Mouse (Mus musculus) MEL (cell line): Measurements from ENCODE around the gene Fosl1. TPM values are rescaled to one million over a fixed set of nuclear protein-coding genes. Genes with fewer than 3 reads are reported as not detected.

Source experiments
- DNase-seq: peaks from one replicate; pipeline ENCODE4 v3.0.0; 2011; ENCODE audit warnings: low read depth, low spot score
- H3K27ac ChIP-seq: 2 replicates; pipeline ENCODE4 v1.5.1; 2012; ENCODE audit warnings: low read depth, mild to moderate bottlenecking, control low read depth, low read length, moderate library complexity; ENCODE audit not compliant: control insufficient read depth
- H3K27me3 ChIP-seq, 2 experiments: fragments of 150-350 bp in 1 of 2; sonication (generic) in 1 of 2; 2 replicates each; pipeline ENCODE4 v1.6.1; 2012; ENCODE audit warnings: low read length in 2 of 2, mild to moderate bottlenecking in 2 of 2, improper control_type of control experiment in 1 of 2, moderate library complexity in 1 of 2; ENCODE audit not compliant: insufficient read depth in 2 of 2, control insufficient read depth in 1 of 2
- H3K36me3 ChIP-seq, 2 experiments: 2 replicates each; pipeline ENCODE4 v1.6.1; 2012 to 2014; ENCODE audit warnings: low read length in 2 of 2, improper control_type of control experiment in 1 of 2, inconsistent platforms in 1 of 2, mild to moderate bottlenecking in 1 of 2; ENCODE audit not compliant: insufficient read depth in 2 of 2, control insufficient read depth in 1 of 2
- H3K4me1 ChIP-seq, 2 experiments: fragments of 150-350 bp in 1 of 2; sonication (generic) in 1 of 2; 2 replicates each; pipeline ENCODE4 v1.6.1; 2012; ENCODE audit warnings: low read length in 2 of 2, improper control_type of control experiment in 1 of 2, mild to moderate bottlenecking in 1 of 2; ENCODE audit not compliant: insufficient read depth in 2 of 2, control insufficient read depth in 1 of 2
- H3K4me3 ChIP-seq, 2 experiments: fragments of 150-350 bp in 1 of 2; sonication (generic) in 1 of 2; 2 replicates each; pipeline ENCODE4 v1.5.1; 2012; ENCODE audit warnings: low read depth in 2 of 2, low read length in 2 of 2, mild to moderate bottlenecking in 2 of 2, moderate library complexity in 2 of 2, control low read depth in 1 of 2, improper control_type of control experiment in 1 of 2; ENCODE audit not compliant: control insufficient read depth in 1 of 2, insufficient read depth in 1 of 2
- H3K79me2 ChIP-seq: 2 replicates; pipeline ENCODE4 v1.6.1; 2012; ENCODE audit warnings: mild to moderate bottlenecking, low read length, moderate library complexity; ENCODE audit not compliant: control insufficient read depth, poor library complexity, insufficient read depth
- H3K9ac ChIP-seq: 2 replicates; pipeline ENCODE4 v1.6.1; 2012; ENCODE audit warnings: low read depth, mild to moderate bottlenecking, control low read depth, low read length, moderate library complexity; ENCODE audit not compliant: control insufficient read depth, poor library complexity, severe bottlenecking
- H3K9me3 ChIP-seq: fragments of 150-350 bp; sonication (generic); replicated peaks from 2 replicates; pipeline ENCODE4 v1.6.1; 2012; ENCODE audit warnings: mild to moderate bottlenecking, low read length, improper control_type of control experiment, moderate library complexity; ENCODE audit not compliant: insufficient read depth
- CHD1 ChIP-seq: IDR thresholded peaks from 2 replicates; pipeline ENCODE4 v1.6.1; 2012; ENCODE audit warnings: low read depth, mild to moderate bottlenecking, inconsistent platforms, low read length, improper control_type of control experiment
- CTCF ChIP-seq, 3 experiments: IDR thresholded peaks in 2 of 3; conservative IDR thresholded peaks in 1 of 3; 2 replicates each; pipeline ENCODE4 v1.5.1; 2011 to 2012; ENCODE audit warnings: low read length in 3 of 3, low read depth in 2 of 3, mild to moderate bottlenecking in 2 of 3, improper control_type of control experiment in 1 of 3, inconsistent platforms in 1 of 3, mixed read lengths in 1 of 3, moderate library complexity in 1 of 3; ENCODE audit not compliant: control insufficient read depth in 1 of 3, insufficient read depth in 1 of 3, poor library complexity in 1 of 3, severe bottlenecking in 1 of 3
- EP300 ChIP-seq, 2 experiments: IDR thresholded peaks; 2 replicates each; pipeline ENCODE4 v1.6.1; 2011; ENCODE audit warnings: improper control_type of control experiment in 2 of 2, low read length in 2 of 2, low read depth in 1 of 2, mild to moderate bottlenecking in 1 of 2
- GABPA ChIP-seq: IDR thresholded peaks from 2 replicates; pipeline ENCODE4 v1.6.1; 2012; ENCODE audit warnings: low read depth, mild to moderate bottlenecking, inconsistent platforms, low read length, improper control_type of control experiment, moderate library complexity
- GATA1 ChIP-seq: IDR thresholded peaks from 2 replicates; pipeline ENCODE4 v1.6.1; 2011; ENCODE audit warnings: low read depth, low read length, improper control_type of control experiment
- JUND ChIP-seq: IDR thresholded peaks from 2 replicates; pipeline ENCODE4 v1.6.1; 2011; ENCODE audit warnings: low read depth, mild to moderate bottlenecking, improper control_type of control experiment, low read length
- MAFK ChIP-seq: IDR thresholded peaks from 2 replicates; pipeline ENCODE4 v1.6.1; 2011; ENCODE audit warnings: low read depth, mild to moderate bottlenecking, low read length, improper control_type of control experiment, borderline replicate concordance
- MAZ ChIP-seq: IDR thresholded peaks from 2 replicates; pipeline ENCODE4 v1.6.1; 2012; ENCODE audit warnings: low read depth, mild to moderate bottlenecking, inconsistent platforms, low read length, improper control_type of control experiment
- MXI1 ChIP-seq: IDR thresholded peaks from 2 replicates; pipeline ENCODE4 v1.6.1; 2011; ENCODE audit warnings: mild to moderate bottlenecking, low read depth, low read length, improper control_type of control experiment
- NELFE ChIP-seq: IDR thresholded peaks from 2 replicates; pipeline ENCODE4 v1.6.1; 2011; ENCODE audit warnings: low read depth, low read length, improper control_type of control experiment
- NRF1 ChIP-seq: IDR thresholded peaks from 2 replicates; pipeline ENCODE4 v1.6.1; 2014; ENCODE audit warnings: low read depth, mild to moderate bottlenecking, inconsistent platforms, low read length, improper control_type of control experiment, moderate library complexity; ENCODE audit not compliant: poor library complexity, insufficient read depth, severe bottlenecking
- POLR2AphosphoS2 ChIP-seq: IDR thresholded peaks from 2 replicates; pipeline ENCODE4 v1.6.1; 2011; ENCODE audit warnings: low read length, improper control_type of control experiment
- POLR2AphosphoS5 ChIP-seq: IDR thresholded peaks from 2 replicates; pipeline ENCODE4 v1.6.1; 2012; ENCODE audit warnings: low read depth, borderline replicate concordance, mild to moderate bottlenecking, inconsistent platforms, low read length, moderate library complexity, mixed read lengths
- RCOR1 ChIP-seq: IDR thresholded peaks from 2 replicates; pipeline ENCODE4 v1.6.1; 2012; ENCODE audit warnings: low read depth, mild to moderate bottlenecking, inconsistent platforms, low read length, improper control_type of control experiment
- SMC3 ChIP-seq: IDR thresholded peaks from 2 replicates; pipeline ENCODE4 v1.6.1; 2011; ENCODE audit warnings: low read depth, low read length, improper control_type of control experiment
- UBTF ChIP-seq: IDR thresholded peaks from 2 replicates; pipeline ENCODE4 v1.6.1; 2012; ENCODE audit warnings: low read depth, mild to moderate bottlenecking, inconsistent platforms, low read length, improper control_type of control experiment, moderate library complexity, borderline replicate concordance; ENCODE audit not compliant: insufficient read depth
- USF1 ChIP-seq: IDR thresholded peaks from 2 replicates; pipeline ENCODE4 v1.6.1; 2014; ENCODE audit warnings: low read depth, mild to moderate bottlenecking, inconsistent platforms, low read length, improper control_type of control experiment, moderate library complexity
- ZC3H11A ChIP-seq: IDR thresholded peaks from 2 replicates; pipeline ENCODE4 v1.6.1; 2012; ENCODE audit warnings: low read depth, mild to moderate bottlenecking, inconsistent platforms, low read length, improper control_type of control experiment
- ZKSCAN1 ChIP-seq: IDR thresholded peaks from 2 replicates; pipeline ENCODE4 v1.6.1; 2012; ENCODE audit warnings: low read depth, mild to moderate bottlenecking, inconsistent platforms, low read length, improper control_type of control experiment, moderate library complexity
- ZNF384 ChIP-seq: IDR thresholded peaks from 2 replicates; pipeline ENCODE4 v1.6.1; 2012; ENCODE audit warnings: low read depth, mild to moderate bottlenecking, inconsistent platforms, low read length, improper control_type of control experiment
- polyA plus RNA-seq, 2 experiments: library from polyadenylated mRNA; stranded (reverse) in 1 of 2; unstranded in 1 of 2; fragments of >175 nt in 1 of 2; fragments of >200 nt in 1 of 2; gene quantifications; 2 replicates each; pipeline versions ENCODE4 v1.2.1 to v1.2.4; 2012; ENCODE audit warnings: low replicate concordance in 2 of 2, low read depth in 1 of 2; ENCODE audit not compliant: insufficient read length in 2 of 2, insufficient read depth in 1 of 2, missing spikeins in 1 of 2
- total RNA-seq: library from RNA; depleted of rRNA; stranded (reverse); fragments of 300-350 nt; gene quantifications from 2 replicates; pipeline ENCODE4 v1.2.3, GENCODE M21; 2012

Fosl1 gene
- total and polyA plus RNA-seq, 3 experiments = 2.0 to 3.1 TPM; not detected in 1

GRCm38 (mm10) chr19:5477004-5477667 lies 29.8 kb downstream of the Fosl1 start:
- Histone ChIP-seq H3K4me3 (no peak overlapping the region), H3K27ac (no peak overlapping the region), H3K27me3 (no peaks in the 10 kb centered on the region), H3K4me1 (peaks cover 0 to 5% of the 10 kb centered on the region in 2 experiments; a peak in 1 of 4 replicates), H3K79me2 (no peaks in the 10 kb centered on the region; the same call in 1 of the 2 replicates), H3K9ac (no peak overlapping the region), H3K36me3 (peaks cover 0 to 4% of the 10 kb centered on the region in 2 experiments; a peak in 2 of 4 replicates), H3K9me3 (no peaks in the 10 kb centered on the region)
- DNase-seq = no peak
- TF ChIP-seq CHD1 = no peak
- no peak for TF ChIP-seq POLR2AphosphoS5
- no peak for TF ChIP-seq CTCF (IDR thresholded peaks at IDR 0.05 in 2 of 3, conservative IDR thresholded peaks at IDR 0.05 in 1 of 3; ENCODE audit: control insufficient read depth in 1 of 3, insufficient read depth in 1 of 3, low read depth in 2 of 3, low read length in 3 of 3, poor library complexity in 1 of 3, severe bottlenecking in 1 of 3)
- no peak for TF ChIP-seq NELFE
- TF ChIP-seq JUND = no peak
- TF ChIP-seq RCOR1 = no peak
- TF ChIP-seq NRF1 = no peak
- TF ChIP-seq GATA1 = no peak
- TF ChIP-seq USF1 = no peak
- no peak for TF ChIP-seq ZKSCAN1
- no peak for TF ChIP-seq POLR2AphosphoS2
- no peak for TF ChIP-seq UBTF

- no peak overlapping the region for H3K27ac ChIP-seq
- no peaks in the 10 kb centered on the region for H3K27me3 ChIP-seq
- peaks cover 0 to 5% of the 10 kb centered on the region in 2 experiments; a peak in 1 of 4 replicates for H3K4me1 ChIP-seq
- H3K9me3 ChIP-seq = no peaks in the 10 kb centered on the region
- no peaks in the 10 kb centered on the region; the same call in 1 of the 2 replicates for H3K79me2 ChIP-seq
- H3K4me3 ChIP-seq = no peak overlapping the region
- TF ChIP-seq MAFK (no peak), NRF1 (no peak), NELFE (no peak), MXI1 (no peak), RCOR1 (no peak), SMC3 (no peak), POLR2AphosphoS2 (no peak), ZNF384 (no peak), GABPA (no peak), EP300 (IDR thresholded peaks at IDR 0.05; ENCODE audit: low read depth in 1 of 2, low read length in 2 of 2) (no peak), ZC3H11A (no peak), MAZ (no peak)
- peaks cover 0 to 4% of the 10 kb centered on the region in 2 experiments; a peak in 2 of 4 replicates for H3K36me3 ChIP-seq
- H3K9ac ChIP-seq = no peak overlapping the region
- DNase-seq = no peak
Measured at GRCm38 (mm10) chr19:5477668-5478300, 30.4 kb downstream of the Fosl1 start.
